Mouse (Mus musculus): ENCODE results near the gene Nhlrc1. TPM values are rescaled to one million over a fixed set of nuclear protein-coding genes. Genes with fewer than 3 reads are reported as not detected.

The Nhlrc1 gene
- polyA plus RNA-seq, 1 experiment: 13.2 TPM

DNA sequence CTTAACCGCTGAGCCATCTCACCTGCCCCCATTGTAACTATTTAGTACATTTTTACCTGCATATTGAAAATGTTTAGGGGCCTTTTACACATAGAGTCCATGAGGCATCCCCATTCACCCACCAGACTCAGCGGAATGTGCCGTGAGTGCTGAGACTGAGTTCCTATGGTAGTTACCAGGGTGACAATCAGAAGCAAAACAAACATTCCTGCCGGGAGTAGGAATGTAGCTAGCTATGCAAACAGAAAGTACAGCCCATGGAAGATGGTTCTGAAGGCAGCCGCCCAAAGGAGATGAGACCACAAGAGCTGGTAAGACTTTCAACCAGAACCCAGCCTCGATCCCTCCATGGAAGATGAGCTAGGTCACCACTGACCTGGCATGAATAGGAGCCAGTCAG, 28.4 kb downstream of the Nhlrc1 start:
- Histone ChIP-seq H3K4me1 (ENCODE audit: control insufficient read depth, insufficient read depth, low read length) (no peaks in the 10 kb centered on the region; the same call in 1 of the 2 replicates), H3K4me3 (ENCODE audit: insufficient read depth, low read length) (no peak overlapping the region), H3K27ac (ENCODE audit: insufficient read depth, low read length) (no peak overlapping the region)
- TF ChIP-seq CTCF (IDR thresholded peaks at IDR 0.05; ENCODE audit: extremely low read depth, insufficient read depth, low read length) (no peak), POLR2A (IDR thresholded peaks at IDR 0.05; ENCODE audit: extremely low read depth, insufficient read depth, low read length) (no peak)

DNA sequence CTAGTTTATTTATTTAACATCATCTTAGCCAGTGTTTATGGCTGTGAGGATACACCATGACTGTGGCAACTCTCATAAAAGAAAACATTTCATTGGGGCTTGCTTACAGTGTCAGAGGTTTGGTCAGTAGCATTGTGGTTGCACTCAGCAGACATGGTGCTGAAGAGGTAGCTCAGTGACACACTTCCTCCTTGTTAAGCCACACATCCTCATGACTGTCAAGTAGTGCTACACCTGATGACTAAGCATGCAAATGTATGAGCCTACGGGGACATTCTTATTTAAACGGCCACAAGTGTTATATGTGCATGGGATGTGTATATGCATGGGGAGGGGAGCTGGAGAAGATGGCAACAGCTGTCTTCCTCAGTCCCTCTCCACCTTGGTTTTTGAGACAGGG, 30.8 kb downstream of the Nhlrc1 start:
- TF ChIP-seq CTCF (IDR thresholded peaks at IDR 0.05; ENCODE audit: extremely low read depth, insufficient read depth, low read length) (no peak), POLR2A (IDR thresholded peaks at IDR 0.05; ENCODE audit: extremely low read depth, insufficient read depth, low read length) (no peak)
- no peak overlapping the region for H3K4me3 ChIP-seq (ENCODE audit: insufficient read depth, low read length)
- H3K27ac ChIP-seq (ENCODE audit: insufficient read depth, low read length): no peak overlapping the region
- peaks cover 2% of the 10 kb centered on the region; the same call in 1 of the 2 replicates for H3K4me1 ChIP-seq (ENCODE audit: control insufficient read depth, insufficient read depth, low read length)

DNA sequence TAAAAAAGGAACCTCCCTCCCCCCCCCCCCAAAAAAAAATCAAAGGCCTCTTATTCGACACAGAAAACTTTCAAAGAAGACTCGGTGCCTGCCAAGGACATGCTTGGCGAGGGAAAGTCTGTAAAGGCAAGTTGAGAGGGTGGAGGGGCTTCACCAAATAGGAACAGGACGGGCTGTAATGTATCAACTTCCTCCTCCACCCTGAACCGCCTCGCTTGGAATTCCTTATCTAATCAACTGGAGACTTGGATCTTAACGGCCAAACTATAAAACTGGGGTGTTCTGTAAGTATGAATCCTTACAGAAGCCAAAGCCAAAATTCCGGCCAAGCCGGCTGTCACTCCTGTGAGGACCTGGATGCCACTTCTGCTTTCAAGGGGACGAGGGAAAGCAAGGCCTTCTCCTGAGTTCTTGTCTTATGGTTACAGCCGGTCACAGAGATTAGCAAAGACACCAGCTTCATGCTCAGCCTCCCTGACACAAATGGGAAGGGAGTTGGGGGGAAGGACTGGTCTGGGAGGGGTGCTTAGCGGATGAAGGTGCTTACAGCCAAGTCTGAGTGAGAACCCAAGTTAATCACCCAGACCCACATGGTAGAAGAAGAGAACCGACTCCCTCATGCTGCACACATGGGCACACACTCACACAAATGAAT, 34.7 kb downstream of the Nhlrc1 start:
- TF ChIP-seq POLR2A (IDR thresholded peaks at IDR 0.05; ENCODE audit: extremely low read depth, insufficient read depth, low read length) (no peak), CTCF (IDR thresholded peaks at IDR 0.05; ENCODE audit: extremely low read depth, insufficient read depth, low read length) (no peak)

DNA sequence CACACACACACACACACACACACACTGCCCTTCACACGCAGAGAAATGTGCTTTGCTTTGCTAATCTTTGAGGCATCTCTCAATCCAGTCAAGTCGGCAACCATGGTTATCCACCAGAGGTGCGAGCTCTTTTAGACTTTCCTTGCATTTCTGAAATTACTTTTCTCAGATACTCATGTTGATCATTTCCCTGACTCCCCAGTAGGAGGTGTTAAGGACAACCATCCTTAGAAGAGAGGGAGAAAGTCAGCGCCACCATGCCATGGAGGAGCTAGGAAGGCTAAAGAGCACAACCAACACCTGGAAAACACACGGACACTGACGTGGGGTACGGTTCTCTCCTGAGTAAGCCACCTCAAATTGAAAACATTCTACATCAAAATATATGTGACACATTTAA, 38.1 kb downstream of the Nhlrc1 start:
- H3K27ac ChIP-seq (ENCODE audit: insufficient read depth, low read length): no peak overlapping the region
- H3K4me3 ChIP-seq (ENCODE audit: insufficient read depth, low read length): no peak overlapping the region
- TF ChIP-seq CTCF (IDR thresholded peaks at IDR 0.05; ENCODE audit: extremely low read depth, insufficient read depth, low read length) (0 out of 2 replicates have a peak, but pooled peaks have one; percentile 10), POLR2A (IDR thresholded peaks at IDR 0.05; ENCODE audit: extremely low read depth, insufficient read depth, low read length) (no peak)
- H3K4me1 ChIP-seq (ENCODE audit: control insufficient read depth, insufficient read depth, low read length): peaks cover 2% of the 10 kb centered on the region; the same call in 1 of the 2 replicates

More for the DNA sequence above, 34.7 kb downstream of the Nhlrc1 start:
- peaks cover 2% of the 10 kb centered on the region; the same call in 1 of the 2 replicates for H3K4me1 ChIP-seq (ENCODE audit: control insufficient read depth, insufficient read depth, low read length)
- H3K27ac ChIP-seq (ENCODE audit: insufficient read depth, low read length): no peak overlapping the region; the same call in 1 of the 2 replicates
- H3K4me3 ChIP-seq (ENCODE audit: insufficient read depth, low read length): no peak overlapping the region

DNA sequence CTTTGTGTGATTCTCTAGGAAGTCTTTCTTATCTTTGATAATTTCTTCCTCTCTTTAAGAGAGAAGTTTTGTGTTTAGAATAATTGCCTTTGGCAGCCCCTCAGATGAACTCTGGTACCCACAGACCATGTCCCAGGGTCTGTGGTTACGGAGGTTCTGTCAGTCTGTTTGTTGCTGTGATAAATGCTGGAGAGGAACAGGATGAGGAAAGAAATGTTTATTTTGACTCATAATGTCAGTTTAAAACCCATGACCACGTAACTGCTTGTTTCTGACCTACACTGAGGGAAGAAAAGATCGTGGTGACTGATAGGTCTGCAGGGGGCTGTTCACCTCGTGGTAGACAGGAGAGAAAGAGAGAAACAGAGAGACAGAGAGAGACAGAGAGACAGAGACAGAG, 38.7 kb downstream of the Nhlrc1 start:
- Histone ChIP-seq H3K4me3 (ENCODE audit: insufficient read depth, low read length) (no peak overlapping the region), H3K27ac (ENCODE audit: insufficient read depth, low read length) (no peak overlapping the region), H3K4me1 (ENCODE audit: control insufficient read depth, insufficient read depth, low read length) (peaks cover 2% of the 10 kb centered on the region; the same call in 1 of the 2 replicates)
- TF ChIP-seq POLR2A (IDR thresholded peaks at IDR 0.05; ENCODE audit: extremely low read depth, insufficient read depth, low read length) (no peak), CTCF (IDR thresholded peaks at IDR 0.05; ENCODE audit: extremely low read depth, insufficient read depth, low read length) (no peak)

DNA sequence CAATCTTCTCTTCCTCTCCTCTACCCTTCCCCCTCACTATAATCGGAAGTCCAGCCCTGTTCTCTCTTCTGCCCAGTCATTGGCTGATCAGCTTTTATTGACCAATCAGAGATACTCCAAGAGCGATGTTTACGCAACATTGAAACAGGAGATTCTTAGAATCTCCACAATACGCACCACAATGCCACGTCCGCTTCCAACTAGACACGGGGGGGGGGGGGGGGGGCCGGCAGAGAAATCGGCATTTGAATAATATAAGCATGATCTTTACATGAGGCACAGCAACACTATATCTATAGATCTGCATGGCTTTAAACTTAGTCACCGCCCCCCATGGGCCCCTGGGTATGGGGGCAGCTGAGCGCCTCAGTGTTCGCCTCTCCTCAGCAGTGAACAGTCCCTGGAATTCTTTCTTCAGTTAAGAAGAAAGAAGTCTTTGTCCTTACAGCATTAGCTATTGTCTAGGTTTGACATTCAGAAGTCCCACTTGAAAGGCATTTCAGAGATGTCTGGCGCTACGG, 39.6 kb downstream of the Nhlrc1 start:
- Histone ChIP-seq H3K4me1 (ENCODE audit: control insufficient read depth, insufficient read depth, low read length) (peaks cover under 1% of the 10 kb centered on the region; the same call in 1 of the 2 replicates), H3K27ac (ENCODE audit: insufficient read depth, low read length) (no peak overlapping the region), H3K4me3 (ENCODE audit: insufficient read depth, low read length) (no peak overlapping the region)
- TF ChIP-seq POLR2A (IDR thresholded peaks at IDR 0.05; ENCODE audit: extremely low read depth, insufficient read depth, low read length): no peak
- no peak for TF ChIP-seq CTCF (IDR thresholded peaks at IDR 0.05; ENCODE audit: extremely low read depth, insufficient read depth, low read length)

DNA sequence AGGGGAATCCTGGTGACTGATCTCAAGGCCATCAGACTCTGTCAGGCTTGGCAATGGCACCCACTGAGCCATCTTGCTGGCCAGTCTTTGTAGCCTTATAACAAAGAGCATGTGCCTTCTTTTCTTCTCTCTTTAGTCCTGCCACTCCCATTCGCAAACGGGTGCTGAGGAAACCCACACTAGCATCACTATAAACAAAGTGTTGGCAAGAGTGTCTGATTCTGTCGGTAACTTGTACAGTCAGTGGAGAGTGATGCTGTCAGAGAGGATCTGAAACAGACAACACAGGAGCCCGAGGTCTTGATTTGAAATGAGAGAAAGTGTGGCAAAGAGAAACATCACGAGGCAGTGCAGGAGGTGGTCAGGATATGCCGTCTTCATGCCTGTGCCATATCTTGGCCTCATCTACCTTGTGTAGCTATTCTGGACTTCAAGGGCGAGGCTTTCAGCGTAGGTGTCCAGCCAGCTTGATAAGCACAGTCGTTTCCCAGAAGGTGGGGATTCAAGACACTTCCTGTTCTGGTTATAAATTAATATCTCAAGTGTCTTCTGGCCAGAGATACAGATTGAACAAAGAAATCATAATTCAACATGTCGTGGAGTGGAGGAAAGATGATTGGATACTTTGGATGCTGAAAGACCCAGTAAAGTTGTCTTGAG, 44.2 kb downstream of the Nhlrc1 start:
- TF ChIP-seq CTCF (IDR thresholded peaks at IDR 0.05; ENCODE audit: extremely low read depth, insufficient read depth, low read length) (no peak), POLR2A (IDR thresholded peaks at IDR 0.05; ENCODE audit: extremely low read depth, insufficient read depth, low read length) (no peak)

DNA sequence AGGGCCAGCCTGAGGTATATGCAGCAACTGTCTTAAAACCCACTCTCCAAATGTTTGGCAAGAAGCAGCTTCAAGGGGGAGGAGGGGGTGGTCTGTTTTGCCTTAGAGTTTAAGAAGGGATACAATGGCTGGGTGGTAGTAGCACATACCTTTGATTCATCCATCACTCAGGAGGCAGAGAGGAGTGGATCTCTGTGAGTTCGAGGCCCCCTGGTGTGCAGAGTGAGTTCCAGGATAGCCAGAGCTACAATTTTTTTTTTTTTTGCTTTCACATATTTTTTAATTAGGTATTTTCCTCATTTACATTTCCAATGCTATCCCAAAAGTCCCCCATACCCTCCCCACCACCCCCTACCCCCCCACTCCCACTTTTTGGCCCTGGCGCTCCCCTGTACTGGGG, 46.0 kb downstream of the Nhlrc1 start:
- no peak overlapping the region for H3K4me3 ChIP-seq (ENCODE audit: insufficient read depth, low read length)
- no peak overlapping the region for H3K27ac ChIP-seq (ENCODE audit: insufficient read depth, low read length)
- H3K4me1 ChIP-seq (ENCODE audit: control insufficient read depth, insufficient read depth, low read length): no peaks in the 10 kb centered on the region
- no peak for TF ChIP-seq POLR2A (IDR thresholded peaks at IDR 0.05; ENCODE audit: extremely low read depth, insufficient read depth, low read length)
- TF ChIP-seq CTCF (IDR thresholded peaks at IDR 0.05; ENCODE audit: extremely low read depth, insufficient read depth, low read length): no peak

More for the DNA sequence above, 44.2 kb downstream of the Nhlrc1 start:
- Histone ChIP-seq H3K27ac (ENCODE audit: insufficient read depth, low read length) (no peak overlapping the region), H3K4me1 (ENCODE audit: control insufficient read depth, insufficient read depth, low read length) (no peaks in the 10 kb centered on the region), H3K4me3 (ENCODE audit: insufficient read depth, low read length) (no peak overlapping the region)

DNA sequence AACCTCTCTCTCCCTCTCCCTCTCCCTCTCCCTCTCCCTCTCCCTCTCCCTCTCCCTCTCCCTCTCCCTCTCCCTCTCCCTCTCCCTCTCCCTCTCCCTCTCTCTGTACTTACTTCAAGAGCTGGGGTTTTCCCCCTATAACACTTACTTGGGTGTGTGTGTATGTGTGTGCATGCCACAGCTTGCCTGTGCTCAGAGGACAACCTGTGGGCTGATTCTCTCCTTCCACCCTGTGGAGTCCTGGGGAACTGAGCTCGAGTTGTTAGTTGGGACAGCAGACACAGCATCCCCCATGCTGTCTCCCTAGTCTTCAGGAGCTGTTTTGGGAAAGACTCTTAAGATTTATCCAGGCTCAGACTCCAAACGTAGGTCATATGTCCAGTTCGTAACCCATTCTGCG, 47.3 kb downstream of the Nhlrc1 start:
- H3K4me3 ChIP-seq (ENCODE audit: insufficient read depth, low read length): no peak overlapping the region
- H3K27ac ChIP-seq (ENCODE audit: insufficient read depth, low read length): no peak overlapping the region

More for the DNA sequence above, 47.3 kb downstream of the Nhlrc1 start:
- TF ChIP-seq CTCF (IDR thresholded peaks at IDR 0.05; ENCODE audit: extremely low read depth, insufficient read depth, low read length): no peak
- TF ChIP-seq POLR2A (IDR thresholded peaks at IDR 0.05; ENCODE audit: extremely low read depth, insufficient read depth, low read length): no peak
- H3K4me1 ChIP-seq (ENCODE audit: control insufficient read depth, insufficient read depth, low read length): no peaks in the 10 kb centered on the region

Other genes starting within 250 kb of the Nhlrc1 start
- 16.0 TPM in 2 replicates for gene Kif13a, start 85.0 kb downstream of the Nhlrc1 start, polyA plus RNA-seq (2012; rRNA removed)
- gene Kdm1b, start 28.6 kb upstream of the Nhlrc1 start, polyA plus RNA-seq (2012; rRNA removed): 6.4 and 7.1 TPM in 2 replicates
- 12.3 and 13.9 TPM in 2 replicates for gene Tpmt, start 29.9 kb upstream of the Nhlrc1 start, polyA plus RNA-seq (2012; rRNA removed)
- gene Dek, start 91.4 kb upstream of the Nhlrc1 start, polyA plus RNA-seq (2012; rRNA removed): 41.4 and 46.1 TPM in 2 replicates
- 15.1 and 16.2 TPM in 2 replicates for gene Rnf144b, start 107.8 kb upstream of the Nhlrc1 start, polyA plus RNA-seq (2012; rRNA removed)